Mouse (Mus musculus): ENCODE data around the gene Tapbp.
"Not testable (repeated sequence)": the region's sequence is repeated elsewhere in the genome, so short reads cannot be mapped to it uniquely, and the experiment has no call there.

Tapbp gene

DNA sequence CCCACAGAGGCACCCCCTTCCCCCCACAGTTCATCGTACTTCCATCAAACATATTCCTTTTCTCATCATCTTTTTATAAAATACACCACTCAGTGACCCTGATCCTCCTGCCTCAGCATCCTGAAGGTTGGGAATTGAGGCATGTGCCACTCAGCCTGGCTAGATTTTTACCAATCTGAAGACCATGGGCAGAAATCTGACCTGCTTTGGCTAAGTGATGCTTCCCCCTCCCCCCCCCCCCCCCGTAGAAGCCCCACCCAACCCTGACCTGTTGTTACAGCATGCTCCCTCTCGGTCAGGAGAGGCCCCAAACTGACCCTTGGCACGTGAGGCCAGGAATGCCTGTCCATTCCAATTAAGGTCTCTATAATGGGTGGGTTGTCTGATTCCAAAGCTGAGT is 10.9 kb upstream of the Tapbp start, which contains the start of gene Platr17:
Gene Platr17, plus strand, starts transcription at position 301 of the 400 bp plus-strand sequence.
- not testable (repeated sequence) for DNase-seq (ENCODE audit: low read depth)

DNA sequence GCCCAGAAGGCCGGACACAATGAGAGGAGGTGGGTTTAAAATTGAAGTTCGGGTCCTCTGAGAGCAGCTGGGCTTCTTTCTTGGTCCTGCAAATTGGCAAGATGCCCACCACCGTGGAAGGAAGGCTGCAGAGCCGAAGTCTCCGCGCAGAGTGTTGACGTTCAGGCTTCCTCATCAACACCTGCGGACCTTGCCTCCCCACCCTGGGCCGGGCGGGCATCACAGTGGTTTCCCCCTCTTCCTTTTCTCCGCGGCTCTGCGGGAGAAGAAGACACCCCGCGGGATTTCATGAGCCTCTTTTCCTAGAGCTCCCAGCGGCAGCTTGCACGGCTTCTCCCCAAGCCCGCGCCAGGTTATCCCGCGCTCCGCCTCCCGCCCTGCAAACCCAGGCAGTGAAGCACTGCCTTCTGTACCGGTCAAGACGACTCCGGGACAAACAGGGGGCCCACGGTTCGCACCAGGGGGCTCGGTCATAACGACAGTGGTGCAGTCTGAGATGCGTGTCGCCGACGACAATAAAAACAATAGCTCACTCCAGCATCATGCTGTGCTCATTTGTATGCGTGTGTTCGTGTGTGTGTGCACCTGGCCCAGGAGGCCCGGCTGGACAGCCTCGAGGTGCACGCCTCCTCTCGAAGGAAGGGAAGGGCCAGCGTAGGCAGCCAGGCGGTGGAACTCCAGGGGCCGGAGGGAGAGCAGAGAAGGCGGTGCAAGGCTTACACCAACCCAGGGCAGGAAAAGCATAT is 7.2 kb upstream of the Tapbp start:
- DNase-seq (ENCODE audit: low read depth): peak; percentile 56

- DNase-seq (ENCODE audit: low read depth): peak; percentile 99
These were observed 6.4 kb upstream of the Tapbp start, which contains the start of gene Daxx for GRCm38 (mm10) chr17:33909077-33909868. Gene Daxx, plus strand, starts transcription at chr17:33909414.

DNA sequence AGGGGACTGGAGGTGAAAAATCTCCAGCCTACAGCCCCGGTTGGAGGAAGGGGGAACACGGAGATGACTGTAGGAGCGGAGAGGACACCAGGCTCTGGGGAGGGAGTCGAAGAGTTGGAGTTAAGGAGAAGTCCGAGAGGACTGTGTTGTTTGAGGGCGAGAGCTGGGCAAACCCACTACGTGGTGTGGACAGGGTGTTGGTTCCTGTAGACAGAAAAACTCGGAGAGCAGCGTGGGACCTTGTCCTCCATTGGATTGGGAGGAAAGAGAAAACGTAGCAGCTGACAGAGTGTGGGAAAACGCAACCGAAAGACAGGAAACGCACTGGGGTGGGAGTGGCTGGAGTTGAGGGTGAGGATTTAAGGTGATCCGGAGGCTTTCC is 5.8 kb upstream of the Tapbp start:
- DNase-seq (ENCODE audit: low read depth): peak; percentile 80

GRCm38 (mm10) chr17:33910346-33911051 is 5.2 kb upstream of the Tapbp start:
- DNase-seq (ENCODE audit: low read depth): peak; percentile 66

GRCm38 (mm10) chr17:33911052-33911812 is 4.5 kb upstream of the Tapbp start:
- DNase-seq (ENCODE audit: low read depth): no peak

GRCm38 (mm10) chr17:33911813-33912414 is 3.8 kb upstream of the Tapbp start:
- DNase-seq (ENCODE audit: low read depth): no peak

GRCm38 (mm10) chr17:33913264-33913663 is 2.4 kb upstream of the Tapbp start:
- DNase-seq (ENCODE audit: low read depth): no peak

DNA sequence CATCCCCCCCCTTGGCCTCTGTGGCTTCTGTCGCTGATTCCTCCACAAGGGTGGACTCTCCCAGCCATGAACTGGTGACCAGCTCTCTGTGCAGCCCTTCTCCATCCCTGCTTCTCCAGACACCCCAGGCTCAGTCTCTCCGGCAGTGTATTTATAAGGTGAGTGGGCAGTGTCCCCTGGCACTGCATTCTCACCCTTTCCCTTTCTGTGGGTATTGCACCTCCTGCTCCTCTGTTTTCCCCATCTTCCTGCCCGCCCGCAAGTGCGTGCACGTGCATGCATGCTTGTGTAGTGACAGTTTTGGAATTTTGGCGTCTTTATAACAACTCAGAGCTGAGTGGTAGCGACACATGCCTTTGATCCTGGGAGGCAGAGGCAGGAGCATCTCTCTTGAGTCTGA is 1.8 kb upstream of the Tapbp start:
- DNase-seq (ENCODE audit: low read depth): no peak

DNA sequence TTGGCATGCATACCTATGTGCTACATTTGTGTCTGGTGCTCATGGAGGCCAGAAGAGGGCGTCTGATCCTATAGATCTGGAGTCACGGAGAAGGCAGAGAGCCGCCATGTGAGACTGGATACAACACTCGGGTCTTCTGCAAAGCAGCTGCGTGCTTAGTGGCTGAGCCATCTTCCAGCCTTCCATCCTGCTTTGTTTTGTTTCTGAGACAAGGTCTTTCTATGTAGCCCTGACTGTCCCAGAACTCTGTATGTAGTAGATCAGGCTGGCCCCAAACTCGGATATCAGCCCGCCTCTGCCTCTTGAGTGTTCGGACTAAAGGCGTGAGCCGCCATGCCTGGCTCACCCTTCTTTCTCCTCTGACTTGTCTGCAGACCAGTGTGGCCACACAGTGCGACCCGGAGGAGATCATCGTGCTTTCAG is 719 bp upstream of the Tapbp start:
- DNase-seq (ENCODE audit: low read depth): peak; percentile 59

- no peak for DNase-seq (ENCODE audit: low read depth)
These were observed 595 bp downstream of the Tapbp start for GRCm38 (mm10) chr17:33916294-33916693.

DNA sequence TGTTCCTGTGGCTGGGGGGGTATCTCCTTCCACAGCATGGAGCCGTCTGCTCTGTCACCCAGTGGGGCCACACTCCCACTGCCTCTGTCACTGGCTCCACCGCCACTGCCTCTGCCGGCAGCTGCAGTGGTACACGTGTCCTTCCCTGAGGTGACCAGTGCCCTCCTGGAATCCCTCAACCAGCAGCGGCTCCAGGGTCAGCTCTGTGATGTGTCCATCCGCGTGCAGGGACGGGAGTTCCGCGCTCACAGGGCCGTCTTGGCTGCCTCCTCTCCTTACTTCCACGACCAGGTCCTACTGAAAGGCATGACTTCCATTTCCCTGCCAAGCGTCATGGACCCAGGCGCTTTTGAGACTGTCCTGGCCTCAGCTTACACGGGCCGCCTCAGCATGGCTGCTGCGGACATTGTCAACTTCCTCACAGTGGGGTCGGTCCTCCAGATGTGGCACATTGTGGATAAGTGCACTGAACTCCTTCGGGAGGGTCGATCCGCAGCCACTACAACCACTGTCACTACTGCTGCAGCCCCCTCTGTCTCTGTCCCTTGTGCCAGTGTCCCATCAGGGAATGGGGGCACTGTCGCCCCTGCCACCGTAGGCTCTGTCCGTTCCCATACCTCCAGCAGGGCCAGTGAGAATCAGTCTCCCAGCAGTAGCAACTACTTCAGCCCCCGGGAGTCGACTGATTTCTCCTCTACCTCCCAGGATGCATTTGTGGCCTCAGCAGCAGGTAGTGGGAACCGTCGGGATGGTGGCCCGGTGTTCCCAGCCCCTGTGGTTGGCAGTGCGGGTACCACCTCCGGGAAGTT is 1.4 kb downstream of the Tapbp start:
- DNase-seq (ENCODE audit: low read depth): no peak

DNA sequence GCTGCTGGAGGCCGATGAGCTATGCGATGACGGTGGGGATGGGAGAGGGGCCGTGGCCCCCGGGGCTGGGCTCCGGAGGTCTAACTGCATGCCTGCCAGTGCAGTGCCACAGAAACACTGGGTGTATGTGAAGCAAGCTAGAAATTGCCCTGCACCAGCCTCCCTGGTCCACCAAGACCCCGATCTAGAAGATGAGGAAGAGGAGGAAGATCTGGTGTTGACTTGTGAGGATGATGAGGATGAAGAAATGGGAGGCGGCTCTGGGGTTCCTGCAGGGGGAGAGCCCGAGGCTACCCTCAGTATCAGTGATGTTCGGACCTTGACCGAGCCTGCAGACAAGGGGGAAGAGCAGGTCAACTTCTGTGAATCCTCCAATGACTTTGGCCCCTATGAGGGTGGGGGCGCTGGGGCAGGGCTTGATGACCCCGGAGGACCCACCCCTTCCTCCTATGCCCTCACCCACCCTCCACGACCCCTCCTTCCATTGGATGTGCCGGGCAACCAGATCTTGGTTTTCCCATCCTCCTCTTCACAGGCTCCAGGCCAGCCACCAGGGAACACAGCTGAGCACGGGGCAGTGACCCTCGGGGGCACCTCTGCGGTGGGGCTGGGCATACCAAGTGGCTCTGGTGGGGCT is 2.1 kb downstream of the Tapbp start:
- no peak for DNase-seq (ENCODE audit: low read depth)

DNA sequence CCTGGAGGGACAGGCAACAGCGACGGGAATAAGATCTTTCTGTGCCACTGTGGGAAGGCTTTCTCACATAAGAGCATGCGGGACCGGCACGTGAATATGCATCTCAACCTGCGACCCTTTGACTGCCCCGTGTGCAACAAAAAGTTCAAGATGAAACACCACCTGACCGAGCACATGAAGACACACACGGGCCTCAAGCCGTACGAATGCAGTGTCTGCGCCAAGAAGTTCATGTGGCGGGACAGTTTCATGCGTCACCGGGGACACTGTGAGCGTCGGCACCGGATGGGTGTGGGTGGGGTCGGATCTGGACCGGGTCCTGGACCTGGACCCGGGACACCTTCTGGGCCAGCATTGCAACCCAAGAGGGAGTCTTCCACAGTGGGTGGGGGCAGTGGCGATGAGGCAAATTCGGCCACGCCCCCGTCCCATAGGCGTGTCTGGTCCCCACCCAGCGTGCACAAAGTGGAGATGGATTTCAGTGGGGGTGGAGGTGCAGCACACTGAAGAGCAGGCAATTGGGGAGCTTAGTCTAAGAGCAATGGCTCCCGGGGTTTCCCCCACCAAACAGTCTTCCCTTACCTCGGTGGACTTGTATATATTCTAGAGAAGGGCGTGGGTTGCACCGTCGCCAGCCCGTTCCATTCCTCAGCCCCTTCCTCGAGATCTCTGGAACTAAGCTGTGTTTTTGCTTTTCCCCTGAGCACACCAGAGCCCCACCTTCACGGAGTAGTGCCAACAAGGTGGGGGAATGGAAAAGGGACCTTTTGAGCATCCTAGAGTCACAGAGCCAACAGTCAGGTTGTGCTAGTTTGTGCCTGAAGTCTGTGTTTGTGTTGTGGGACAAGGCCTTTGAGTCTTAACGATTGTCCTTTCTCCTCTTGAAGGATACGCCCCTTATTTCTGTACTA is 2.8 kb downstream of the Tapbp start:
- DNase-seq (ENCODE audit: low read depth): no peak

DNA sequence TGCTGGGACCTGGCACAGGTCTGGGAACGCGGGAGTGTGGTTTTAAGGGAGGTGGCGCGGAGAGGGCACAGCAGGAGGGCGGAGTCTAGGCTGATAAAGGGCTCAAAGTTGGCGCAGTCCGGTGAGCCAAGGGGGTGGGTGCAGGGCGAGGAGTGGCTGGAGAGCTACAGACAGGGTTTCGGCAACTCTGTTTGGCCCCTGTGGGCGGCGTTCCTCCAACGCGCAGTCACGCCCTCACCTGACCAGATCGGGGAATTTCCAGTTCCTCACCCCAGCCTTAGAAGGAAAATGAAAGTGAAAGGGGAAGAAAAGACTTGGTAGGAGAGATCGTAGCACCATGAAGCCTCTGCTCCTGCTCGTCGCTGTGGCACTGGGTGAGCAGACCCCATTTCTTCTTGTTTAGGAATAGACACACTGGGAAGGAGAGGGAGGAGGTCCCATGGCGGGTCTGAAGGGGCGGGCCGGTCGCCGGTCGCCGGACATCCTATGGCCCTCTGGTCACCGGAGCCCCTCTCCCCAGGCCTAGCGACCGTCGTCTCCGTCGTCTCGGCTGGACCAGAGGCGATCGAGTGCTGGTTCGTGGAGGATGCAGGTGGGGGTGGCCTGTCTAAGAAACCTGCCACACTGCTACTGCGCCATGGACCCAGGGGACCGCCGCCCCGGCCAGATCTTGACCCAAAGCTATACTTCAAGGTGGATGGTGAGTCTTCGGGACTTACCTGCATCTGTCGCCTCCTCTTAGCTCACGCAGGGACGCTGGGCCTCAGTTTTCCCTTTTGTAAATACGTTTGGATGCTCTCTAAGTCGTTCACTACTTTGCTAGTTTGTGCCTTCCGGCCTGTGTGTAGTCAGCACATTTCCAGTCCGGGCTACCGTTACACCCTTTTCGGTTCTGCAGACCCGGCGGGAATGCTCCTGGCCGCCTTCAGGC is 3.9 kb downstream of the Tapbp start:
- peak; percentile 96 for DNase-seq (ENCODE audit: low read depth)

DNA sequence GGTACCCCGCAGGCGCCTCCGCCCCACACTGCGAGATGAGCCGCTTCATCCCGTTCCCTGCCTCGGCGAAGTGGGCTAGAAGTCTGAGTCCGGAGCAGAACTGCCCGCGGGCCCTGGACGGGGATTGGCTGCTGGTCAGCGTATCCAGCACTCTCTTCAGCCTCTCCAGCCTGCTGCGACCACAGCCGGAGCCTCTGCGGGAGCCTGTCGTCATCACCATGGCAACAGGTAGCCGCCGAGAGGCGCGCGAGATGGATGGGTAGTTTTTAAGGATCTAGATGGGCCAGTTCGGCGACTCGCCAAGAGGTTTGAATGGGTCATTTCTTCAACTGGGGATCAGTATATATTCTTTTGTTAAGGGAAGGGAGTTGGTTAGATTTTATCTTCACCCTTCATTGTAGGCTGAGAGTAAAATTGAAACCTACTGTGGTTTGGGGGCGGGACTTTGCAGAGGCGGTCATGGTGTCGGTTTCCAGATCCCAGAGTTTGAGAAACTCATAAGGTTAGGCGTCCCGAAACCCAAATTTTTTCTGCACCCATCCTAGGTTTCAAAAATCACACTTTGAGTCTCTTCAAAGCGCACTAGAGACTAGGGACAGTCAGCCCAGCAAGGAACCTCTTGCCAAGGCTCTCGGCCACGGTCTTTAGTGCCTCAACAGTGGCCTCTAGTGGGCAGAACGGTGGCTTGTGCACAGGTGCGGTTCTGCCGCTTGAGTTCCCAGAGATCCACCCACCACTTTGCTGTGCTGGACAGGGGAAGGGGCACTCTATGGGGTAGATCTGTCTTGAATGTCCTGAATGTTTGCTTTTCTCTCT is 4.8 kb downstream of the Tapbp start:
- DNase-seq (ENCODE audit: low read depth): peak; percentile 92

DNA sequence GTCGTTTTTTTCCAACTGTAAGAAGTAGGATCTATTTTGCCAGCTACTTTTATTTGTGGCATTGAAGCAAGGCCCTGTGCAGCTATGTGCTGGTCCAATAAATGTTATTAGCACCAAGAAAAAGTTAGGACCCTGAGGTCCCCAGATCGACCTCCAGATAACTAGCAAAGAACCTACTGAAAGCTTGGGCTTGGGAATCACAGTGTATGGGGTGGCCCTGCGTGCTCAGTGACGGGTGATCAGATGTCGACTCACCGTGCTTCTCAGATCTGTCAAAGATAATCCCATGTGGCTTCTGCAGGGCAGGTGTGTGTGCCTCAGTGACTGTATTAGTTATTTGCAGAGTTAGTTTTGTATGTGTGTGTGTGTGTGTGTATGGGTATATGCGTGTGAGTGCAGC is 5.7 kb downstream of the Tapbp start:
- DNase-seq (ENCODE audit: low read depth): no peak

All from 416B (cell line).